ENCODE assay signal across 18 mouse cellular contexts in genomic region chr17:74630798-74631197, GRCm38 (mm10).
DNase-seq lines count a peak whose midpoint lies in the region; ATAC-seq lines count a peak whose summit lies in the region.
"Had no signal": no experiment of that assay in that cellular context is flagged by ENCODE, and none has a peak within 500 bp of the region (broad histone marks: within the 10 kb centered on the region; RNA-seq: fewer than 3 reads in every experiment).

No protein-coding gene starts in this region.

- H3K36me3 ChIP-seq in heart, embryonic 12.5 days, result peaks cover 49% of the 10 kb centered on the region

- no peaks in the 10 kb centered on the region for H3K9me3 ChIP-seq in heart, embryonic 12.5 days (replicated peaks)
- H3K9me3 ChIP-seq: heart, embryonic 13.5 days; limb, embryonic 12.5 days; neural tube, embryonic 15.5 days had no signal

- no peak for ATAC-seq in heart, embryonic 12.5 days (ENCODE audit: insufficient number of reproducible peaks, low FRiP score)
- ATAC-seq: forebrain, embryonic 16.5 days had no signal

- no peaks in the 10 kb centered on the region for H3K27me3 ChIP-seq in heart, embryonic 12.5 days (replicated peaks)
- H3K27me3 ChIP-seq: heart, embryonic 13.5 days; limb, embryonic 12.5 days; neural tube, embryonic 15.5 days had no signal

- no peak overlapping the region for H3K9ac ChIP-seq in heart, embryonic 12.5 days
- H3K9ac ChIP-seq: heart, embryonic 13.5 days; limb, embryonic 12.5 days; lung, embryonic 14.5 days; neural tube, embryonic 15.5 days had no signal

- DNase-seq in heart, adult 9 months (ENCODE audit: low spot score in 2 of 2), result peak; percentile 3 to 10
- peak; percentile 5 to 8 for DNase-seq in urinary bladder, postnatal 36 days (ENCODE audit: low spot score in 2 of 2)
- no peak for DNase-seq in urinary bladder, postnatal 10 days (ENCODE audit: low spot score)
- DNase-seq in fibroblast of lung, adult 2 months (ENCODE audit: low read depth), result peak; percentile 46
- no peak for DNase-seq in neural tube, embryonic 10.5 days (ENCODE audit: extremely low spot score, low spot score)
- no peak for DNase-seq in gastrocnemius, postnatal 10 days
- DNase-seq: adrenal gland, postnatal 14 days; cerebellum, postnatal 10 days; gastrocnemius, postnatal 14 days; kidney, postnatal 10 days; lung, embryonic 14.5 days; thymus, postnatal 14 days had no signal

- H3K4me3 ChIP-seq in heart, embryonic 12.5 days, result no peak overlapping the region
- H3K4me3 ChIP-seq: heart, embryonic 13.5 days; limb, embryonic 12.5 days; neural tube, embryonic 15.5 days had no signal

- no peak overlapping the region for H3K27ac ChIP-seq in heart, embryonic 12.5 days (ENCODE audit: poor library complexity, severe bottlenecking)
- H3K27ac ChIP-seq: heart, embryonic 13.5 days; limb, embryonic 12.5 days; neural tube, embryonic 15.5 days; stomach, postnatal 0 days had no signal

- WGBS in heart, embryonic 12.5 days, result 78% methylated on average over 3 of the region's 3 CpGs

- H3K4me2 ChIP-seq in heart, embryonic 12.5 days, result no peak overlapping the region
- H3K4me2 ChIP-seq: heart, embryonic 13.5 days; limb, embryonic 12.5 days; lung, embryonic 14.5 days; neural tube, embryonic 15.5 days had no signal

- H3K4me1 ChIP-seq in heart, embryonic 12.5 days (replicated peaks), result no peaks in the 10 kb centered on the region
- H3K4me1 ChIP-seq: heart, embryonic 13.5 days; limb, embryonic 12.5 days; neural tube, embryonic 15.5 days had no signal

Comparison
In these comparisons a context has a peak if more than half of its experiments do, and no peak if none do; other contexts are left out.
1. DNase-seq: peak in heart, adult 9 months (2 of 2), urinary bladder, postnatal 36 days (2 of 2) and fibroblast of lung, adult 2 months (single experiment); none in urinary bladder, postnatal 10 days (single experiment), neural tube, embryonic 10.5 days (single experiment) and gastrocnemius, postnatal 10 days (single experiment).